Mouse (Mus musculus) heart, embryonic 12.5 days (tissue): ENCODE data around the gene Gm29609. TPM values are rescaled to one million over a fixed set of nuclear protein-coding genes. Genes with fewer than 3 reads are reported as not detected.
"Not testable (repeated sequence)": the region's sequence is repeated elsewhere in the genome, so short reads cannot be mapped to it uniquely, and the experiment has no call there.

Source experiments
- ATAC-seq: fragments of 200-750 bp; cut with Nextera tagmentation; 2 replicates; pipeline ENCODE4 v1.8.0; 2017; ENCODE audit warnings: moderate TSS enrichment, moderate library complexity; ENCODE audit not compliant: insufficient number of reproducible peaks, low FRiP score
- H3K27ac ChIP-seq: fragments of 300-500 bp; sonication (generic); 2 replicates; pipeline ENCODE4 v1.5.1; 2016; ENCODE audit warnings: mild to moderate bottlenecking, moderate library complexity; ENCODE audit not compliant: poor library complexity, severe bottlenecking
- H3K27me3 ChIP-seq: fragments of 300-500 bp; sonication (generic); replicated peaks from 2 replicates; pipeline ENCODE4 v1.6.1; 2016; ENCODE audit warnings: mild to moderate bottlenecking, moderate library complexity
- H3K36me3 ChIP-seq: fragments of 300-500 bp; sonication (generic); 2 replicates; pipeline ENCODE4 v1.6.1; 2016; ENCODE audit warnings: mild to moderate bottlenecking, moderate library complexity
- H3K4me1 ChIP-seq: fragments of 300-500 bp; sonication (generic); replicated peaks from 2 replicates; pipeline ENCODE4 v1.6.1; 2016; ENCODE audit warnings: mild to moderate bottlenecking
- H3K4me2 ChIP-seq: fragments of 300-500 bp; sonication (generic); 2 replicates; pipeline ENCODE4 v1.6.1; 2016; ENCODE audit warnings: mild to moderate bottlenecking, moderate library complexity
- H3K4me3 ChIP-seq: fragments of 300-500 bp; sonication (generic); 2 replicates; pipeline ENCODE4 v1.5.1; 2016; ENCODE audit warnings: mild to moderate bottlenecking
- H3K9ac ChIP-seq: fragments of 300-500 bp; sonication (generic); 2 replicates; pipeline ENCODE4 v1.6.1; 2016; ENCODE audit warnings: mild to moderate bottlenecking, moderate library complexity
- H3K9me3 ChIP-seq: fragments of 300-500 bp; sonication (generic); replicated peaks from 2 replicates; pipeline ENCODE4 v1.6.1; 2016; ENCODE audit warnings: mild to moderate bottlenecking, moderate library complexity
- WGBS: fragments of 180-500 bp; shearing (Covaris S2); methylation state at CpG from one replicate; pipeline ENCODE4 v1.1.7; 2016; 5-methylcytosine and 5-hydroxymethylcytosine counted together
- polyA plus RNA-seq: library from polyadenylated mRNA; unstranded; fragments of >200 nt; fragmentation: Nextera tagmentation; extraction: Ambion mirVana; gene quantifications from 2 replicates; pipeline ENCODE4 v1.2.1, GENCODE M21; 2016

The Gm29609 gene
- polyA plus RNA-seq: 1.0 and 1.3 TPM in 2 replicates

DNA sequence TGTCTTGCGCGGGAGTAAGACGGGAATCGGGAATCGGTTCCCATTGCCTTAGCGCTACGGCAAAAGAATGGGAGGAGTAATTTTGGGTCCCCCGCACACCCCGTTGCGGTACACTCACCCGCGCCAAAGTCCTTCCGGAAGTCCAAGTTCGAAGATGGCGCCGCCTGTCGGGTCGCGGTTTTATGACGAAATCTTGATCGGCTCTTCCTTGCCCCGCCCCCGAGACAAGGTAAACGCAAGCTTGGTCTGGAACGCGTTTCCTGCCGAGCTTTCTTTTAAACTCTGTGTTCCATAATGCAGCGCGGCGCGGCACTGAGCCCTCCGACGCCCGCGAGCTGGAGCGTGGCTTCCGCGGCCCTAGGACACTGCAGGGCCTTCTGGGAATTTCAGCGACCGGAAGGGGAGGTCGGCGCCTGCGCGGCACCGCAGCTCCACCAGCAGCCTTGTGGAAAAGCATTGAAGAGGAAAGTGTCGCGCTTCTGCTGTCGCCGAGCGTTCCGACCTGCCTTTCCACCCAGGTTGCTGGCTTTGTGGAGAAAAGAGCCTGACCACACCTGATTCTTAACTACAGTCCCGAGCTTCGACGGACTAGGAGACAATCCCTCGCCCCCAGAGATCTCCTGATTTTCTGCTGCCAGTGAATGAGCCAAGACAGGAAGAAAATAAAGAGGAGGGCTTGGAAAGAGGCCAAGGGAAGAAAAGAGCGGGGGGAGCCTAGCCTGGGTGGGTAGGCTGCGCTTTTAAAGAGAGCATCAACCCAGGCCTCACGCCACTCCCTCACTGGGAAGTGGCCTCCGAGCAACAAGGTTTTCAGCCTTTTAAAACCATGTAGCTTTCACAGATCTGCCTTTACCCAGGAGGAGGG is at the start of gene Gm29609, which contains the start of gene Gtf3c2:
Gm29609 (minus strand) TSS at position 146 of the 865 bp plus-strand sequence.
Gtf3c2 (minus strand) TSS at position 379 of the 865 bp plus-strand sequence.
- peak within 1 kb of the TSS; percentile 90 for H3K4me3 ChIP-seq
- H3K4me1 ChIP-seq: 0 out of 2 replicates have a peak, but pooled peaks cover 2% of the 10 kb centered on the region
- peak within 1 kb of the TSS; percentile 81 for H3K9ac ChIP-seq
- peak; percentile 95 for ATAC-seq
- under 1% methylated on average over 59 of the region's 59 CpGs for WGBS
- H3K36me3 ChIP-seq: peaks cover 5% of the 10 kb centered on the region; the same call in 1 of the 2 replicates
- H3K4me2 ChIP-seq: peak within 1 kb of the TSS; percentile 90
- no peaks in the 10 kb centered on the region for H3K9me3 ChIP-seq
- peak within 1 kb of the TSS; percentile 95 for H3K27ac ChIP-seq
- H3K27me3 ChIP-seq: no peaks in the 10 kb centered on the region

DNA sequence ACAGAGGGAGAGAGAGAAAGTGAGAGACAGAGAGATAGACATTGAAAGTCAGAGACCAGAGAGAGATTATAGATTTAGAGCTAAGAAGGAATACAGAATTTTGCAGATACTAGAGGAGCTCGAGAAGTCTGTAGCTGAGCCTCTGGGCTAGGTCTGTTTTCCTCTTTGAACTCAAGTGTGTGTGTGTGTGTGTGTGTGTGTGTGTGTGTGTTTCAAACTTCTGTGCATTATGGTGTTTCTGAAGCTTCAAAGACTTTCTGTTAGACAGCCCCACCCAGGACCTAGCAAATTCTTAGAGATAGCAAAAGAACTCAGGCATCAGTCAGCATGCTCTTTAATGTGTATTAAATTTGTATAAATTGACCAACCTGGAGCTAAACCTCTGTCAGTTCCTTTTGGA is 46.9 kb upstream of the Gm29609 start:
- Histone ChIP-seq H3K27ac (no peak overlapping the region), H3K9ac (no peak overlapping the region), H3K4me3 (no peak overlapping the region), H3K4me1 (no peaks in the 10 kb centered on the region), H3K4me2 (no peak overlapping the region), H3K9me3 (no peaks in the 10 kb centered on the region), H3K27me3 (no peaks in the 10 kb centered on the region), H3K36me3 (no peaks in the 10 kb centered on the region)
- WGBS: 54% methylated on average over 1 of the region's 1 CpGs
- no peak for ATAC-seq

DNA sequence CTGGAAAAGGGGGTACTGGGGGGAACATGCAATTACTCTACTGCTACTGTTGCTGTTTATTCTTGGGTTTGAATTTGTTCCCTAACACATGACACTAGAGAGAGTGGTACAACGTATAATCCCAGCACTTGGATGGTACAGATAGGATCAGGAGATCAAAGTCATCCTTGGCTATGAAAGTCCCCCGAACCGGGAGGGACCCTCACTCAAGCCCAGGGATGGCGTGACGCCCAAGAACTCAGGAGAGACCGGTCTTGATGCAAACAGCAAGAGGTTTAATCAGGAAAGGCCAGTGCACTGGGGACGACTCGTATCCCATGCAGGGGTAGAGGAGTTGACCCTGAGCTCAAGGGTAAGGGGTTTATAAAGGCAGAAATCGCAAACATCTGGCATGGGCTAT is 43.0 kb upstream of the Gm29609 start:
- WGBS: 90% methylated on average over 9 of the region's 9 CpGs
- ATAC-seq: no peak
- H3K9ac ChIP-seq: no peak overlapping the region

DNA sequence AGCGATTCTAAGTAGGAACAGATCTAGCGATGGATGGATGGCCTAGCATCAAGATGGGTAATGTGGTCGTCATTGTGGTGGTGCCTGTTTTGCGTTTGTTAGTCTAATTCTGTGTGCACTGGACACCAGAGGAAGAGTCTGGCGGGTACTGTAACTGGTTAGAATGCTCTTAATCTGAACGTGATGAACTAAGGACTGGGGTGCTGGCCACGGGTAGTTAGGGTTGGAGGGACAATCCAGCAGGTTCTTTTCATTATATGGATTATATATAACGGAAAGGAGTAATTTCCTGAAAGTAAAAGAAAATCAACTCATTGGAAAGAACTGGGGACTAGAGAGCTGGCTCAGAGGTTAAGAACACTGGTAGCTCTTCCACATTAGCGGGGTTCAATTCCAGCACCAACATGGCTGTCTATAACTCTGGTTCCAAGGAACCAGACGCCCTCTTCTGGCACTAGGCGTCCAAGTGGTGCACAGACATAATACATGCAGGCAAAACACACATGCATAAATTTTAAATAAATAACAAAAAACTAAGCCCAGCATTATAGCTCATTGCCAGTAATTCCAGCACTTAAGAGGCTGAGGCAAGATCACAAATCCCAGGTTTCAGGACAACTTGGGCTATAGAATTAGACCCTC is 41.7 kb upstream of the Gm29609 start:
- Histone ChIP-seq H3K9ac (peak overlapping the region; percentile 80), H3K27ac (peak overlapping the region; percentile 91), H3K9me3 (no peaks in the 10 kb centered on the region), H3K4me3 (peak overlapping the region; percentile 97), H3K27me3 (no peaks in the 10 kb centered on the region), H3K4me1 (peaks cover 10% of the 10 kb centered on the region), H3K4me2 (peak overlapping the region; percentile 86), H3K36me3 (no peaks in the 10 kb centered on the region)
- no peak for ATAC-seq
- WGBS: 14% methylated on average over 11 of the region's 11 CpGs

More for the DNA sequence above, 43.0 kb upstream of the Gm29609 start:
- H3K4me1 ChIP-seq: peaks cover 7% of the 10 kb centered on the region
- no peak overlapping the region for H3K27ac ChIP-seq
- H3K9me3 ChIP-seq: no peaks in the 10 kb centered on the region
- H3K27me3 ChIP-seq: no peaks in the 10 kb centered on the region
- no peak overlapping the region for H3K4me3 ChIP-seq
- no peak overlapping the region for H3K4me2 ChIP-seq
- no peaks in the 10 kb centered on the region for H3K36me3 ChIP-seq

DNA sequence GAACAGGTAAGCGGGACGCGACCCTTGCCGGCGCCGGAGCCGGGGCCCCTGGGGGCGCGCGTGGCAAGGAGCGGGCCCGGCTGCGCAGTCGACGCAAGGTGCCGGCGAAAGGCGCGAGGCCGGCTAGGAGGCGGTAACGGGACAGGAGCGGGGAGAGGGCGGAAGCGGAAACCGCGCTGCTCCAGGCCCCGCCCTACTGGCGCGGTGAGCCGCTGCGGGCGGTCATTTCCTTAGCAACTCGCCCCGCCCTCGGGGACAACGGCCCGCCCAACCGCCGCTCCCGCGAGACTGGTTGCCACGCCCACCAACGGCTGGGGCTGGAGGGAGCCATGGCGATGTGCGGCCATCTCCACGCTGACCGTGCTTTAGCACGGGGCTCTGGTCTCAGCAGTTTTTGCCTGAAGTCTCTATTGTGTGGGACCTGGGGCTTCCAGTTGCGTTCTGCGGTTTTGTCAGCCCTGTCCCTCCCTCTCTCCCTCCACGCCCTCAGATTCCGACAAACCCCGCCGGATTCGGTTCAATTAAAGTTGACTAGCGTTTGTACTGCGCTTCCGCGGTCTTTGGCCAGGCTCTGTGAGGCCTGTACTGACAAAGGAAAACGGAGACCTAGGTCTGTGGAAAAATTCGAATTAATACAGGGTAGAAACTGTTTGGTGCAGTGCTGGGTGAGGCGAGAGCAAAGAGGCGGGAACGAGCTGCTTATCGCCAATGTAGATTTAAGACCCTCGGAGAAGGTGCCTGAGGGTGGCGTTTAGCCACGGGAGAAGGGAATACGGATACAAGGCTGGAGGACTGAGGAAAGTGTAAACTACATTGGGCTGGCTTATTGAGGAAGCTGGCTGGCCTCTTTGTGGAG is 41.0 kb upstream of the Gm29609 start, which contains the start of gene Ppm1g:
Ppm1g (minus strand) TSS at position 240 of the 856 bp plus-strand sequence.
- Histone ChIP-seq H3K9ac (peak within 1 kb of the TSS; percentile 96), H3K4me1 (peaks cover 10% of the 10 kb centered on the region), H3K4me2 (peak within 1 kb of the TSS; percentile 86), H3K27ac (peak within 1 kb of the TSS; percentile 91), H3K36me3 (no peaks in the 10 kb centered on the region), H3K9me3 (no peaks in the 10 kb centered on the region), H3K27me3 (no peaks in the 10 kb centered on the region), H3K4me3 (peak within 1 kb of the TSS; percentile 97)
- peak; percentile 97 for ATAC-seq
- WGBS: under 1% methylated on average over 70 of the region's 70 CpGs

DNA sequence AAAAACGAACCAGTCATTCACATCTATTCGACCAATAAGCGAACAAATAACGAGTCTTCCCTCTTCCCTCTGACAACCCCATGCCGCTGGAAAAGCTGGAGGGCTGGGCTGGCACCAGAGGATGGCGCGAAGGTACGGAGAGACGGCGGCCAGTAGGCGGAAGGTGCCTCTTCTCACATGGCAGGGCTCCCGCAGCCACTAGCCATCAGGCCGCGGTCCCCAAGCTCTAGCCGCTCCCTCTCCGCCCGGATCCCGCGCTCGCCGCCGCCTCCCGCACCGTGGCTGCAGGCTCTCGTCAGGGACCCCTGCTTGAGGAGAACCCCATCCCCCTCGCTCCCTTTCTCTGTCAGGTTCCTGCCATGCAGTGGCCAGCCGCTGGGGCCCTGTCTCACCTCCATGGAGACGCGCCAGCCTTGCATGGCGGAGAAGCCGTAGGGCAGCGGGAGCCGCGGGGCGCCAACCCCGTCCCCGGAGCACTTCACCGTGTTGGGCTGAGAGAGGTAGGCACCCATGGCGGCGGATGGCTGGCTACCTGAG is 40.3 kb upstream of the Gm29609 start:
- Histone ChIP-seq H3K4me3 (peak overlapping the region; percentile 97), H3K4me1 (peaks cover 10% of the 10 kb centered on the region), H3K9me3 (no peaks in the 10 kb centered on the region), H3K27ac (peak overlapping the region; percentile 90), H3K27me3 (no peaks in the 10 kb centered on the region), H3K4me2 (peak overlapping the region; percentile 86), H3K9ac (peak overlapping the region; percentile 96), H3K36me3 (no peaks in the 10 kb centered on the region)
- 0% methylated on average over 37 of the region's 40 CpGs for WGBS
- ATAC-seq: peak; percentile 51

DNA sequence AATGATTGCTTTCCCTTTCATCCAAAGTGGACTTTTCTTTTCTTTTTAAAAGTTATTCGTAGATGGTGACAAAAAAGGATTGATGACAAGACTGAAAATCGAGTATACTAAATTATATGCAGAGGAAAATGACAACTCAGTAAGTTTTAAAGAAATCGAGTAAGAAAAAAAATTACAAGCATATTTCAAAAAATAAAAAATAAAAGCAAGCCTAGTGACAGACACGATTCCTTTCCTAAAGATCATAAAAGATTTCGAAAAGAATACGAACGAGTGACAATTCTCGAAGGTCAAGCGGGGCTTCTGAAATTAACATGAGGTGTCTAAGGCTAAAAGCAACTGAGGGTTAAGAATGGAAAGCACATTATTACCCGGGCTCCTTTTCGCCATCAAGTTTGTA is 39.8 kb upstream of the Gm29609 start:
- Histone ChIP-seq H3K27ac (peak overlapping the region; percentile 90), H3K4me1 (peaks cover 10% of the 10 kb centered on the region), H3K9me3 (no peaks in the 10 kb centered on the region), H3K9ac (peak overlapping the region; percentile 96), H3K4me3 (peak overlapping the region; percentile 97), H3K4me2 (peak overlapping the region; percentile 86), H3K36me3 (no peaks in the 10 kb centered on the region), H3K27me3 (no peaks in the 10 kb centered on the region)
- no peak for ATAC-seq
- 1% methylated on average over 11 of the region's 11 CpGs for WGBS

DNA sequence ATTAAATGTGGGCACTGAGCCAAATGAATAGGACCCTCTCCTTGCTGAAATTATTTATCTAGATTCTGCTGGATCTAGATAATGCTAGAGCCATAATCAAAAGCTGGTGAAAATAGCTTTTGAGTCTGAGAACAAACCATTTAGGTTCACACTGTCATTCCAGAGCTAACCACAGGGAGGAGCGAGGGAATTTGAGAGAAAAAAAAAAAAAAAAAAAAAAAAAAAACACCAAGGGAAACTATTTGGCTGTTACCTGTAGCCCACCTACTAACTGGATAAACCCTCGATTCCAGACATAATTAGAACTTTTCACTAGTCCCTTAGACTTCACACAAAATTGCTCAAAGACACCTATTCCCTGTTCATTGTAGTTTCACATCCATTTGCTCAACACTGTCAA is 39.4 kb upstream of the Gm29609 start:
- Histone ChIP-seq H3K27me3 (no peaks in the 10 kb centered on the region), H3K27ac (no peak overlapping the region), H3K4me1 (peaks cover 10% of the 10 kb centered on the region), H3K36me3 (no peaks in the 10 kb centered on the region), H3K9me3 (no peaks in the 10 kb centered on the region), H3K9ac (no peak overlapping the region; the same call in 1 of the 2 replicates), H3K4me3 (peak overlapping the region; percentile 35), H3K4me2 (peak overlapping the region; percentile 42; the same call in 1 of the 2 replicates)
- 2% methylated on average over 2 of the region's 2 CpGs for WGBS
- ATAC-seq: no peak

DNA sequence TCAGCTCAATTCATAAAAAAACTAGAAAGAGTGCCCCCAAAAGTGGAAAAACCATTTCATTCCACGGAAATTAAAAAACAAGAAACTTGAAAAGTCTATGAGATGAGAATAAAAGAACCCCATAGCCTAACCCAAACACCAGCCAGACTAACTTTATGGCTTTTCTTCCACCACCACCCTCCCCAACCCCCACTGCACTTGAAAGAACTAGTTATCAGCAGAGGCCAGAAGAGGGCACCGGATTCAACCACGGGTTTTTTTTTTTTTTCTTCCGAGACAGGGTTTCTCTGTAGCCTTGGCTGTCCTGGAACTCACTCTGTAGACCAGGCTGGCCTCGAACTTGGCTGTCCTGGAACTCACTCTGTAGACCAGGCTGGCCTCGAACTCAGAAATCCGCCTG is 38.6 kb upstream of the Gm29609 start:
- ATAC-seq: no peak
- H3K4me3 ChIP-seq: no peak overlapping the region
- H3K9me3 ChIP-seq: no peaks in the 10 kb centered on the region
- no peaks in the 10 kb centered on the region for H3K36me3 ChIP-seq
- H3K4me2 ChIP-seq: peak overlapping the region; percentile 42; the same call in 1 of the 2 replicates
- no peaks in the 10 kb centered on the region for H3K27me3 ChIP-seq
- 51% methylated on average over 7 of the region's 7 CpGs for WGBS
- H3K9ac ChIP-seq: no peak overlapping the region
- H3K27ac ChIP-seq: no peak overlapping the region
- H3K4me1 ChIP-seq: peaks cover 10% of the 10 kb centered on the region

DNA sequence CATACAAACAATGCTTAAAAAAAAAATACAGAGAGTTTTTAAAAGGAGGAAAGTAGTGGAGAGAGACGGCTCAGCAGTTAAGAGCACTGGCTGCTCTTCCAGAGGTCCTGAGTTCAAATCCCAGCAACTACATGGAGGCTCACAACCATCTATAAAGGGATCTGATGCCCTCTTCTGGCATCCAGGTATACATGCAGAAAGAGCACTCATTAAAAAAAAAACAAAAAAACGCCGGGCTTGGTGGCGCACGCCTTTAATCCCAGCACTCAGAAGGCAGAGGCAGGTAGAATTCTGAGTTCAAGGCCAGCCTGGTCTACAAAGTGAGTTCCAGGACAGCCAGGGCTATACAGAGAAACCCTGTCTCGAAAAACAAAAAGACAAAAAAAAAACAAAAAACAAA is 36.8 kb upstream of the Gm29609 start:
- not testable (repeated sequence) for ATAC-seq, H3K27me3 ChIP-seq, H3K9ac ChIP-seq, H3K4me2 ChIP-seq, H3K36me3 ChIP-seq, H3K4me1 ChIP-seq, H3K9me3 ChIP-seq, H3K27ac ChIP-seq, H3K4me3 ChIP-seq
- WGBS: 85% methylated on average over 6 of the region's 6 CpGs
